Mouse (Mus musculus): Measurements from ENCODE around the gene Ctnnbl1.

- TF ChIP-seq POLR2A (IDR thresholded peaks at IDR 0.05; ENCODE audit: borderline replicate concordance, low read depth, low read length) (no peak), CTCF (IDR thresholded peaks at IDR 0.05; ENCODE audit: low read depth, low read length) (no peak)
Measured at GRCm38 (mm10) chr2:157862306-157862705, 125.1 kb downstream of the Ctnnbl1 start.

All from bone marrow macrophage, adult 2 months (primary cell).